Mouse (Mus musculus) thymus, postnatal 14 days (tissue): ENCODE results near the gene Fgf15.

Experiments used
- DNase-seq: peaks from one replicate; pipeline ENCODE4 v3.0.0; 2021

Gene Fgf15

GRCm38 (mm10) chr7:144933336-144933735 lies 37.0 kb downstream of the Fgf15 start:
- no peak for DNase-seq

GRCm38 (mm10) chr7:144933796-144934195 lies 37.5 kb downstream of the Fgf15 start:
- no peak for DNase-seq

GRCm38 (mm10) chr7:144934901-144935300 lies 38.6 kb downstream of the Fgf15 start:
- no peak for DNase-seq

GRCm38 (mm10) chr7:144935563-144935962 lies 39.2 kb downstream of the Fgf15 start:
- DNase-seq: peak; percentile 32

GRCm38 (mm10) chr7:144936311-144936880 lies 40.1 kb downstream of the Fgf15 start:
- DNase-seq: no peak

- peak; percentile 88 for DNase-seq
Measured at GRCm38 (mm10) chr7:144937490-144937889, 41.2 kb downstream of the Fgf15 start.

GRCm38 (mm10) chr7:144937899-144938517 lies 41.7 kb downstream of the Fgf15 start:
- peak; percentile 21 for DNase-seq

GRCm38 (mm10) chr7:144938661-144939343 lies 42.5 kb downstream of the Fgf15 start:
- DNase-seq: no peak

- DNase-seq: peak; percentile 44
Measured at GRCm38 (mm10) chr7:144939344-144940002, 43.1 kb downstream of the Fgf15 start, which contains the start of gene Ccnd1. TSS of gene Ccnd1 (minus strand) at chr7:144939925.

GRCm38 (mm10) chr7:144940003-144940571 lies 43.8 kb downstream of the Fgf15 start:
- DNase-seq: no peak

GRCm38 (mm10) chr7:144940585-144940984 lies 44.3 kb downstream of the Fgf15 start:
- no peak for DNase-seq

GRCm38 (mm10) chr7:144941242-144941831 lies 45.0 kb downstream of the Fgf15 start:
- DNase-seq: peak; percentile 59

GRCm38 (mm10) chr7:144942071-144942743 lies 45.9 kb downstream of the Fgf15 start:
- no peak for DNase-seq

- DNase-seq: no peak
Measured at GRCm38 (mm10) chr7:144942744-144943135, 46.4 kb downstream of the Fgf15 start.

GRCm38 (mm10) chr7:144943254-144943653 lies 46.9 kb downstream of the Fgf15 start:
- DNase-seq: peak; percentile 74
